5 mouse cellular contexts compared by ENCODE assay signal in the genomic region with DNA sequence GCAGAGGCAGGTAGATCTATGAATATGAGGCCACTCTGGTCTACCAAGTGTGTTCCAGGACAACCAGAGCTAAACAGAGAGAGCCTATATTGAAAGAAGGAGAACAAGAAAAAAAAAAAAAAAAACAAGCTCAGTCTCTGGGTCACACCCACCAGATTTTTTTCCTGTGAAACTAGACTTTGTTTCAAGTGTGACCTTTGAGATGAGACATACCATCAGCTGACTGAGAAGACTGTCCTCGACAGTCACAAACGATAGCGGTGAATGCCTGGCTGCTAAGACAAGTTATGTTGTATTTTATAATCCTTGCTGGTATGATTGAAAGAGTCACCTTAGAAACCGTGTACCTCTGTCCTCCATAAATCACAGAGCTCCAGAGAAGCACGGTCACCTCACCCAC.
"Had no signal": no experiment of that assay in that cellular context is flagged by ENCODE, and none has a peak within 500 bp of the region (broad histone marks: within the 10 kb centered on the region; RNA-seq: fewer than 3 reads in every experiment).

No protein-coding gene starts in this region.

- H3K4me1 ChIP-seq: neural tube, embryonic 12.5 days; stomach, embryonic 15.5 days had no signal

- H3K4me2 ChIP-seq: limb, embryonic 15.5 days; liver, embryonic 12.5 days; lung, embryonic 15.5 days; neural tube, embryonic 12.5 days; stomach, embryonic 15.5 days had no signal

- H3K27ac ChIP-seq: limb, embryonic 15.5 days; liver, embryonic 12.5 days; lung, embryonic 15.5 days; neural tube, embryonic 12.5 days; stomach, embryonic 15.5 days had no signal

- ATAC-seq: liver, embryonic 12.5 days had no signal

- H3K9me3 ChIP-seq: limb, embryonic 15.5 days; liver, embryonic 12.5 days; lung, embryonic 15.5 days; neural tube, embryonic 12.5 days; stomach, embryonic 15.5 days had no signal

- H3K36me3 ChIP-seq: limb, embryonic 15.5 days; liver, embryonic 12.5 days; lung, embryonic 15.5 days; neural tube, embryonic 12.5 days; stomach, embryonic 15.5 days had no signal

- H3K27me3 ChIP-seq: limb, embryonic 15.5 days; liver, embryonic 12.5 days; lung, embryonic 15.5 days; neural tube, embryonic 12.5 days; stomach, embryonic 15.5 days had no signal

- H3K9ac ChIP-seq: limb, embryonic 15.5 days; liver, embryonic 12.5 days; lung, embryonic 15.5 days; neural tube, embryonic 12.5 days; stomach, embryonic 15.5 days had no signal

- H3K4me3 ChIP-seq: limb, embryonic 15.5 days; liver, embryonic 12.5 days; lung, embryonic 15.5 days; neural tube, embryonic 12.5 days; stomach, embryonic 15.5 days had no signal
